Mouse (Mus musculus): Measurements from ENCODE around the gene Klc4. TPM values are rescaled to one million over a fixed set of nuclear protein-coding genes. Genes with fewer than 3 reads are reported as not detected.

Klc4 gene
- total RNA-seq, 2 experiments from 2014 or later, result 5.6 to 5.8 TPM

GRCm38 (mm10) chr17:46597956-46598355 lies 47.9 kb downstream of the Klc4 start:
- no peak for ATAC-seq (replicated peaks; ENCODE audit: low FRiP score, low TSS enrichment, poor library complexity, severe bottlenecking)

- no peak for ATAC-seq (replicated peaks; ENCODE audit: low FRiP score, low TSS enrichment, poor library complexity, severe bottlenecking)
These were observed 50.5 kb downstream of the Klc4 start for GRCm38 (mm10) chr17:46595336-46595735.

GRCm38 (mm10) chr17:46594606-46595005 lies 51.2 kb downstream of the Klc4 start:
- ATAC-seq (replicated peaks; ENCODE audit: low FRiP score, low TSS enrichment, poor library complexity, severe bottlenecking), result no peak

GRCm38 (mm10) chr17:46593124-46593523 lies 52.7 kb downstream of the Klc4 start:
- ATAC-seq (replicated peaks; ENCODE audit: low FRiP score, low TSS enrichment, poor library complexity, severe bottlenecking), result no peak

- ATAC-seq (replicated peaks; ENCODE audit: low FRiP score, low TSS enrichment, poor library complexity, severe bottlenecking), result no peak
These were observed 54.4 kb downstream of the Klc4 start for GRCm38 (mm10) chr17:46591406-46591805.

- ATAC-seq (replicated peaks; ENCODE audit: low FRiP score, low TSS enrichment, poor library complexity, severe bottlenecking), result no peak
These were observed 55.4 kb downstream of the Klc4 start for GRCm38 (mm10) chr17:46590439-46590838.

GRCm38 (mm10) chr17:46589635-46590314 lies 56.0 kb downstream of the Klc4 start:
- no peak for ATAC-seq (replicated peaks; ENCODE audit: low FRiP score, low TSS enrichment, poor library complexity, severe bottlenecking)

GRCm38 (mm10) chr17:46588913-46589312 lies 56.9 kb downstream of the Klc4 start:
- no peak for ATAC-seq (replicated peaks; ENCODE audit: low FRiP score, low TSS enrichment, poor library complexity, severe bottlenecking)

GRCm38 (mm10) chr17:46588173-46588572 lies 57.6 kb downstream of the Klc4 start:
- peak; percentile 72; the same call in 1 of the 2 replicates for ATAC-seq (replicated peaks; ENCODE audit: low FRiP score, low TSS enrichment, poor library complexity, severe bottlenecking)

GRCm38 (mm10) chr17:46586327-46586726 lies 59.5 kb downstream of the Klc4 start:
- ATAC-seq (replicated peaks; ENCODE audit: low FRiP score, low TSS enrichment, poor library complexity, severe bottlenecking), result no peak

Other genes with a start within 250 kb of the Klc4 start
- gene Crip3, start 217.1 kb downstream of the Klc4 start, total RNA-seq (2014; fragmentation: Nextera tagmentation), result not detected in 2 replicates
- gene Crip3, start 217.1 kb downstream of the Klc4 start, total RNA-seq (2017), result not detected in 2 replicates
- gene Slc22a7, start 207.6 kb downstream of the Klc4 start, total RNA-seq (2014; fragmentation: Nextera tagmentation), result not detected in 2 replicates
- not detected in 2 replicates for gene Slc22a7, start 207.6 kb downstream of the Klc4 start, total RNA-seq (2017)
- 0.10 TPM in 1 of 2 replicates, not detected in the other for gene Ttbk1, start 158.3 kb downstream of the Klc4 start, total RNA-seq (2014; fragmentation: Nextera tagmentation)
- gene Ttbk1, start 158.3 kb downstream of the Klc4 start, total RNA-seq (2017), result 0.14 TPM in 1 of 2 replicates, not detected in the other
- 49.4 and 60.5 TPM in 2 replicates for gene Dnph1, start 149.3 kb downstream of the Klc4 start, total RNA-seq (2014; fragmentation: Nextera tagmentation)
- gene Dnph1, start 149.3 kb downstream of the Klc4 start, total RNA-seq (2017), result 15.6 and 27.7 TPM in 2 replicates
- gene Cul9, start 99.6 kb downstream of the Klc4 start, total RNA-seq (2014; fragmentation: Nextera tagmentation), result 14.1 and 19.6 TPM in 2 replicates
- 2.5 and 4.8 TPM in 2 replicates for gene Cul9, start 99.6 kb downstream of the Klc4 start, total RNA-seq (2017)
- 26.2 and 44.3 TPM in 2 replicates for gene Srf, start 89.8 kb downstream of the Klc4 start, total RNA-seq (2014; fragmentation: Nextera tagmentation)
- 19.3 and 20.5 TPM in 2 replicates for gene Srf, start 89.8 kb downstream of the Klc4 start, total RNA-seq (2017)
- gene Ptk7, start 16.5 kb downstream of the Klc4 start, total RNA-seq (2014; fragmentation: Nextera tagmentation), result 0.12 and 0.20 TPM in 2 replicates
- 0.14 and 0.53 TPM in 2 replicates for gene Ptk7, start 16.5 kb downstream of the Klc4 start, total RNA-seq (2017)
- gene Mrpl2, start 207 bp upstream of the Klc4 start, total RNA-seq (2014; fragmentation: Nextera tagmentation), result 74.7 and 190 TPM in 2 replicates
- 82.2 and 97.0 TPM in 2 replicates for gene Mrpl2, start 207 bp upstream of the Klc4 start, total RNA-seq (2017)
- gene Cul7, start 4.3 kb upstream of the Klc4 start, total RNA-seq (2014; fragmentation: Nextera tagmentation), result 11.2 and 12.6 TPM in 2 replicates
- 6.6 and 12.6 TPM in 2 replicates for gene Cul7, start 4.3 kb upstream of the Klc4 start, total RNA-seq (2017)
- 16.1 and 23.4 TPM in 2 replicates for gene Rrp36, start 28.3 kb upstream of the Klc4 start, total RNA-seq (2014; fragmentation: Nextera tagmentation)
- 60.4 and 64.8 TPM in 2 replicates for gene Rrp36, start 28.3 kb upstream of the Klc4 start, total RNA-seq (2017)
- gene Mea1, start 32.8 kb upstream of the Klc4 start, total RNA-seq (2014; fragmentation: Nextera tagmentation), result 74.7 and 75.2 TPM in 2 replicates
- 71.6 and 85.7 TPM in 2 replicates for gene Mea1, start 32.8 kb upstream of the Klc4 start, total RNA-seq (2017)
- 102 and 104 TPM in 2 replicates for gene Klhdc3, start 34.9 kb upstream of the Klc4 start, total RNA-seq (2014; fragmentation: Nextera tagmentation)
- 28.6 and 33.4 TPM in 2 replicates for gene Klhdc3, start 34.9 kb upstream of the Klc4 start, total RNA-seq (2017)
- 41.3 and 52.0 TPM in 2 replicates for gene Ppp2r5d, start 59.1 kb upstream of the Klc4 start, total RNA-seq (2014; fragmentation: Nextera tagmentation)
- gene Ppp2r5d, start 59.1 kb upstream of the Klc4 start, total RNA-seq (2017), result 35.9 and 57.2 TPM in 2 replicates
- gene Pex6, start 65.4 kb upstream of the Klc4 start, total RNA-seq (2014; fragmentation: Nextera tagmentation), result 19.0 and 22.6 TPM in 2 replicates
- gene Pex6, start 65.4 kb upstream of the Klc4 start, total RNA-seq (2017), result 7.5 and 11.7 TPM in 2 replicates
- gene Gnmt, start 83.1 kb upstream of the Klc4 start, total RNA-seq (2014; fragmentation: Nextera tagmentation), result 6.5 TPM in 1 of 2 replicates, not detected in the other
- gene Gnmt, start 83.1 kb upstream of the Klc4 start, total RNA-seq (2017), result not detected in 2 replicates
- gene Cnpy3, start 106.2 kb upstream of the Klc4 start, total RNA-seq (2014; fragmentation: Nextera tagmentation), result 23.4 and 39.6 TPM in 2 replicates
- 28.6 and 45.3 TPM in 2 replicates for gene Cnpy3, start 106.2 kb upstream of the Klc4 start, total RNA-seq (2017)
- not detected in 2 replicates for gene Ptcra, start 117.7 kb upstream of the Klc4 start, total RNA-seq (2014; fragmentation: Nextera tagmentation)
- gene Ptcra, start 117.7 kb upstream of the Klc4 start, total RNA-seq (2017), result not detected in 2 replicates
- 31.1 and 31.3 TPM in 2 replicates for gene 2310039H08Rik, start 126.6 kb upstream of the Klc4 start, total RNA-seq (2014; fragmentation: Nextera tagmentation)
- gene 2310039H08Rik, start 126.6 kb upstream of the Klc4 start, total RNA-seq (2017), result 11.9 TPM in 2 replicates
- 90.3 and 93.8 TPM in 2 replicates for gene Rpl7l1, start 136.7 kb upstream of the Klc4 start, total RNA-seq (2014; fragmentation: Nextera tagmentation)
- gene Rpl7l1, start 136.7 kb upstream of the Klc4 start, total RNA-seq (2017), result 201 and 239 TPM in 2 replicates
- gene Bicral, start 212.5 kb upstream of the Klc4 start, total RNA-seq (2014; fragmentation: Nextera tagmentation), result 24.6 and 28.7 TPM in 2 replicates
- 10.4 and 16.5 TPM in 2 replicates for gene Bicral, start 212.5 kb upstream of the Klc4 start, total RNA-seq (2017)
- 19.3 and 20.4 TPM in 2 replicates for gene Tbcc, start 244.7 kb upstream of the Klc4 start, total RNA-seq (2014; fragmentation: Nextera tagmentation)
- 10.9 and 13.3 TPM in 2 replicates for gene Tbcc, start 244.7 kb upstream of the Klc4 start, total RNA-seq (2017)

Data from megakaryocyte-erythroid progenitor cell, adult 5-6 weeks (primary cell).